Mouse (Mus musculus): Measurements from ENCODE around the gene Batf2. TPM values are rescaled to one million over a fixed set of nuclear protein-coding genes. Genes with fewer than 3 reads are reported as not detected.
A peak's percentile ranks its signal among the peaks of the same experiment; 100 is the strongest.

Gene Batf2
- total RNA-seq (2015): 1.1 and 1.4 TPM in 2 replicates
- total RNA-seq (2017): 0.48 and 0.49 TPM in 2 replicates

DNA sequence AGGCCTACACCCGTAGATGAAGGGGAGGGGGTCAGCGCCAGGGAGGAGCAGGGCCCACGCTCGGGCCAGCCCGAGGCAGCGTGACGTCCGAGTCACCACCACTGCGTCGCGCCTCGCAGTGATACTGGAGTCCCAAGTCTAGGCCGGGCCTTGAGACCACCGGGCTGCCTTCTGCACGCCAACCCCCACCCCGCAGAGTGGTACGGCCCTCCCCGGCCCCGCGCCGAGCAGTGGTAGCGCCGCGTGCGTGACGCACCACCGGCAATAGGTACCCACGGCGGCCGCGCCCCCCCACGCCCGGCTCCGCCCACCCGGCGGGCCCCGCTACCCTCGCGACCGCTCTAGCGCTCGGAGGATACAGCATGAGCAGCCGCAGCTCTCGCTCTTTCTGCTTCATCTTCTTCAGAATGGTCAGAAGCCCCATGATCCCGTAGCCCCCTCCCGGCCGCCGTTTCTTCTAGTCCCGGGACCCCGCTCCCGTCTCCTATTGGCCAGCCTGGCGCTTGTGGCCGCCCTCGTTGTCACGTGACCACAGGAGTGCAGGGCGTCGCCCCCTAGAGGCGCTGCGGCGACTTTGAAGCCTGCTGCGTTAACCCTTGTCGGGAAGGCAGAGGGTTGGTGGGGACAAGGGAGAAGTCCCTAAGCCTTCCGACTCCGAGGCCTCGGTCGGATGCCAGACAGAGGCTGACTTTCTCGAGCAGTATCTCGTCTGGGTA is at the start of gene Batf2:
Gene Batf2 (plus strand): TSS at position 306 of the 716 bp plus-strand sequence.
- peak; percentile 89 for ATAC-seq (ENCODE audit: poor library complexity, severe bottlenecking)

DNA sequence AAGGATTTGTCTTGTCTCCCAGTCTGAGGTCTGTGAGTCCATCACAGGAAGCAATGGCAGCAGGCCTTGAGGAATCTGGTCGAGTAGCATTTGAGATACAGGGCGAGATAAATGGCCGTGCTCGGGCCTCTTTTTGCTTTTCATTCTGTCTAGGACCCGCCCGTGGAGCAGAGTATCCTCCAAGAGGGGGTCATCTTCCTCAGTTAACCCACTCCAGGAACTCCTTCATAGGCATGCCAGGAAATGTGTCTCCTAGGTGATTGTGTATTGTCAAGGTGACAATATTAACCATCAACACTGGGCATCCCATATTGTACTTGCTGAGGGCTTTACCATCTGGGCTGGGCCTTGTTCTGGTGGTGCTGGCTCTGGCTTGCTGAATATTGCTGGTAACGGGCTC is 46.7 kb upstream of the Batf2 start, which contains the start of gene AC131692.1:
Gene AC131692.1 (plus strand): TSS at position 301 of the 400 bp plus-strand sequence.
- ATAC-seq (ENCODE audit: poor library complexity, severe bottlenecking): no peak

- ATAC-seq (ENCODE audit: poor library complexity, severe bottlenecking): peak; percentile 72
Measured at GRCm38 (mm10) chr19:6097847-6098246, 42.9 kb upstream of the Batf2 start.

- ATAC-seq (ENCODE audit: poor library complexity, severe bottlenecking): no peak
Measured at GRCm38 (mm10) chr19:6101186-6101585, 39.6 kb upstream of the Batf2 start.

DNA sequence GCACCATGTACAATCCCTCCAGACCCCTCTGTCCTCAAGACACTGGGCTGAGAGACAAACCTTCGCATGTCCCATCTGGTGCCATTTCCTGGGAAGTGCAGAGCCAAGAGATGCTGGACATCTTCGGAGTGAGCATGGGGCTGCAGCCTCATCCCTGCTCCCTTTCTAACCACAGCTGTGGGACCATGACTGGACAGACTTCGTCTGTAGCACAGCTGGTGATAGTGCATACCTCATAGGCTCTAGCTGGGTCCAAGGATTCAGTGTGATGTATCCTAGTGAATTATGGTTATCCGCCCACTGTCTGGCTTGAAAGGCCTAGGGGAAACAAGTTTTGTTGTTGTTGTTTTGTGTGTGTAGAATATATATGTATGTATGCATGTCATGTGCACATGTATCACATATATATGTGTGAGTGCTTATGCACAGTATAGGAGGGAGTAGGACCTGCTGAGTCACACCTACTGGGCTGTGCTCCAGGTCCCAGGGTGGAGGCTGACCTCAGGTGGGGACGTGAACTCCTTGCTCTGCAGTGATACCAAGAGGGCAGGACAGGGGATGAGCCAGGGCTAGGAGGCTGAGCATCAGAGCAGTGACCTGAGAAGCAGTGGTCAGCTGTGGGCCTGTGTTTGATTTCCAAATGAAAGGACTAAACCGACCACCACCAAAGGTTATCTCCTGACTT is 38.5 kb upstream of the Batf2 start:
- ATAC-seq (ENCODE audit: poor library complexity, severe bottlenecking): no peak

- ATAC-seq (ENCODE audit: poor library complexity, severe bottlenecking): 0 out of 2 replicates have a peak, but pooled peaks have one; percentile 38
Measured at GRCm38 (mm10) chr19:6104476-6104875, 36.3 kb upstream of the Batf2 start.

- ATAC-seq (ENCODE audit: poor library complexity, severe bottlenecking): no peak
Measured at GRCm38 (mm10) chr19:6105586-6105985, 35.2 kb upstream of the Batf2 start, which contains the start of gene Naaladl1. Gene Naaladl1, plus strand, starts transcription at chr19:6105782.

DNA sequence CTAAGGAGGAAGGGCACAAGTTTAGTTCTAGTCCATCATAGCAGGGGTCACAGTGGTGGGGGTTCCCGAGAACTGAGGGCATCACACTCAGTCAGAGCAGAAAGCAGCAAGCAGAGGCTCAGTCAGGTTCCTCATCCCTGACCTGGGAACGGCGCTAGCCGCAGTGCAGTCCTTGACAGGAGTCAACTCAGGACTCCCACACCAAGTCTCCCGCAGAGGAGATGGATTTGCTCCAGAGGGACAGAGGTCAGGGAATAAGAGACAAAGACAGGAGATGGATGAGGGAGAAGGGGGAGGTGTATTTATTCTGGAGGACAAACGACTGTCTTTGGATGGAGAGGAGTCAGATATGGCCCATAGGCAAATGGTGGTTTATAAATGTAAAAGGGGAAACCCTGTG is 27.7 kb upstream of the Batf2 start:
- ATAC-seq (ENCODE audit: poor library complexity, severe bottlenecking): no peak

DNA sequence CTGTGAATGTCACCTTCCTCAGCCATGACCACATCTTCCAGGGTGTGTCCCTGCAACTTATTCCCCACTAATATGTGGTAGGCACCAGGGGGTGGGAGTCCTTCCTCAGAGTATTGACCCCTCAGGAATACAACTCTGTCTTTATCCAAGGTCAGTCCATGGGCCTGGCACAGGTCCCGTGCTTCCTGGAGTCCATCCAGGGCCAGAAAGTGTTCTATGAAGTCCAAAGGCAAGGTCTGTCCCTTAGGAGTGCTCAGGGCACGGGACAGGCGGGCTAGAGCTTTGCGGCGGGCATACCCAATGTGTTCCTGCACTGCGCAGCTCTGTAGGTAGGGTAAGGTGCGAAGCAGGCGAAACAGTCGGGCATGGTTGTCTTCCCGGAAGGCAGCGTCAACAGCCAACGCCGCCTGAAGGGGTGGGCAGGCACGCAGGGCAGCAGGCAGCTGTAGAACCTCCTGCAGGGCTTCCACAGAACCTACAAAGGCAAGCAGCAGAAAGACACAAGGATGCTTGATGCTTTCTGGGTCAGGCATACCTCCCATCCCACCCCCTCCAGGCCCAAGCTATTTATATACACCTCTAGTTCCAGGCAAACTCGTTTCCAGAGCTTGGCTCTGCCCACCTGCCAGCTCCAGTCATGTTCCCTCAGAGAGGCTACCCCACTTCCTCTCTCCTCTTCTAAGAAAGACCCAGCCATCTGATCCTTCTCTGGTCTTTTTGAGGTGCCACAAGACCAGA is 24.5 kb upstream of the Batf2 start:
- ATAC-seq (ENCODE audit: poor library complexity, severe bottlenecking): no peak

DNA sequence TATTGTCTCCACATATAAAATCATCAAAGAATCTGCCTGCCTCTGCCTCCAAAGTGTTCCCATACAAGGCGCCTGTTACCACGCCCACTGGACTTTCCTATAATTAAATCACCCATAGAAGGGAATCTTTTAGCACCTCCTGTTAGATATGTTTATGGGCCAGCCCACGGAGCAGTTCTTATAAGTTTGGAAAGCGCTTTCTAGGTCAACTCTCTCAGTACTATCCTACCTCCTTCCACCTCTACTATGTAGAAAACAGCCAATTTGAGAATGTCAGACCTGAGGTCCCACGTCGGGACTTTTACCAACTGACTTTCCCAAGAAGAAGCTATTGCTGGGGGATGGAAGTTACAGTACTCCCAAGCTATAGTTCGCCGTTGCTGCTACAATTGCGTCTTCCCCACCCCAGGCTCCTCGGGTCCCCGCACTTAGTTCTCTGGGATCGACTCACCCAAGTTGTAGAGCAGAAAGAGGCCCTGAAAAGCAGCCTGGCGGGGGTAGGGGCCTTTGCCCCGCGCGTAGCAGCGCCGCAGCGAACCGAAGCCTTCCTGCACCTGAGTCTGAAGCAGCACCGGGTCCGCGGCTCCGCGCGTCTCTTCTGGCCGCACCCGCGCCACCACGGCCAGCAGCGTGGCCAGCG is 23.3 kb upstream of the Batf2 start:
- no peak for ATAC-seq (ENCODE audit: poor library complexity, severe bottlenecking)

DNA sequence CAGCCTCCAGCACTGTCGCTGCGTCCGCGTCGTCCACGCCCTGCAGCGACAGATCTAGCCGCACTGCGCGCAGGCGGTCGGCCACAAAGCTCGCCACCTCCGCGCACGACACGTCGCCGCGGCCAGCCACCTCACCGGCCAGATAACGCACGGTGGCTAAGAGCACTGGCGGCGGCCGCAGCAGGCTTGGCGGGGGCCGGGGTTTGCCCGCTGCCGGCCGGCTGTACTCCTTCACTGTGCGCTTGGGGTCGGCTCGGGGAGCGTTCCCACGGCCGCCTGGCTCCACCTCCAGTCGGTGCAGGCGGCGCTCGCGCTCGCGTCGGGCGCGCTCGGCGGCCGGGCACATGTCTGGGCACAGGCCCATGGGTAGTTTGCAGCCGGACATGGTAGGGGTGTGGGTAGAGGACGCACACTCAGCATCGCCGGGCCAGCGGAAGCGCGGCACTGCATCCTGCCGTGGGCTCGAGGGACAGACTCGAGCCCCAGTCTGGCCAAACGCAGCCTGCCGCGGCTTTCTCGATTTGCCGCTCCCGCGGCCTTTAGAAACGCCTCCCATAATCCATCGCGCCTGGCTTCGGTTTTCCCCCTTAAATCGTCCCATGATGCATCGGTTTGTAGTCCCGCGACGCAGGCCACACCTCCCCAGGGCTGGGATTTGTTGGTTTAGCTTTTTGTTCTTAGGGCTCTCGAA is 22.7 kb upstream of the Batf2 start, which contains the start of gene Sac3d1:
Gene Sac3d1 (minus strand): TSS at position 665 of the 691 bp plus-strand sequence.
- ATAC-seq (ENCODE audit: poor library complexity, severe bottlenecking): peak; percentile 92

DNA sequence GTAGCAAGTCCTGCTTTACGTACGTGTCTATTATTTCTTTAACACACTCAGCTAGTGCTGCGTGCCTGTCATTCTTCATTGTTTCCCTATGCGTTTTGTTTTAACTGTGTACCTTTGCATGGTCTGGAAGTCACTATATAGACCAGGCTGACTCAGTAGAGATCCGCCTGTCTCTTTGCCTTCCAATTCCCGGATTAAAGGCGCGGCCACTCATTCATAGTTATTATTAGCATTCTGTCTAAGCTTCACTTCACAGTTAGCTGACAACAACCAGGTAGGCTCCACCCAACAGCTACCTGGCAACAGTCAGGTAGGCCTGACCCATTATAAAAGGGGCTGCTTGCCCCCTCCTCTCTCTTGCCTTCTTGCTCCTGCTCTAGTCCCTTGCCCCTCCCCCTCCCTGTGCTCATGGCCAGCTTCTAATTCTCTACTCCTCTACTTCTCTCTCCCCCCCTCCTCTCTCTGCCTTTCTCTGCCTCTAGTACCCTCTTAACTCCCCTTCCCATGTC is 22.1 kb upstream of the Batf2 start:
- ATAC-seq (ENCODE audit: poor library complexity, severe bottlenecking): peak; percentile 4; the same call in 1 of the 2 replicates

DNA sequence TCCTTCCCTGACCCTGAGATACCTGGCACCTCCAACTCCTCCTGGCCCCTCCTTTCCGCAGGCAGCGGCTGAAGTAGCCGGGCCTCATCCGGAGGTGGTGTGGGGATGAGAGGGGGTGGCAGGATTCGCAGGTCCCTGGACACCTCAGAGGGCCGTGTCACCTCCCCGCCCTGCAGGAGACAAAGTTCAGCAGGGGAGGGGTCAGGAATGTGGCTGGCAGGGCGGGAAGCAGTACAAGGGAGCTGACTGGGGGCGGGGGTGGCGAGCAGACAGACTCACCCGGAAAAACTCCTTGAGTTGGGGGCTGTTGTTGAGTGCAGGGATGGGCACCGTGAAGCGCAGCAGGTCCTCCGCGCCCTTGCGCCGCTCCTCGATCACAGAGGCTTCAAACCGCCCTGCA is 19.0 kb upstream of the Batf2 start:
- no peak for ATAC-seq (ENCODE audit: poor library complexity, severe bottlenecking)

- ATAC-seq (ENCODE audit: poor library complexity, severe bottlenecking): no peak
Measured at GRCm38 (mm10) chr19:6123330-6123729, 17.5 kb upstream of the Batf2 start.

GRCm38 (mm10) chr19:6124898-6125297 is 15.9 kb upstream of the Batf2 start:
- ATAC-seq (ENCODE audit: poor library complexity, severe bottlenecking): no peak

GRCm38 (mm10) chr19:6126289-6126688 is 14.5 kb upstream of the Batf2 start:
- peak; percentile 22; the same call in 1 of the 2 replicates for ATAC-seq (ENCODE audit: poor library complexity, severe bottlenecking)

DNA sequence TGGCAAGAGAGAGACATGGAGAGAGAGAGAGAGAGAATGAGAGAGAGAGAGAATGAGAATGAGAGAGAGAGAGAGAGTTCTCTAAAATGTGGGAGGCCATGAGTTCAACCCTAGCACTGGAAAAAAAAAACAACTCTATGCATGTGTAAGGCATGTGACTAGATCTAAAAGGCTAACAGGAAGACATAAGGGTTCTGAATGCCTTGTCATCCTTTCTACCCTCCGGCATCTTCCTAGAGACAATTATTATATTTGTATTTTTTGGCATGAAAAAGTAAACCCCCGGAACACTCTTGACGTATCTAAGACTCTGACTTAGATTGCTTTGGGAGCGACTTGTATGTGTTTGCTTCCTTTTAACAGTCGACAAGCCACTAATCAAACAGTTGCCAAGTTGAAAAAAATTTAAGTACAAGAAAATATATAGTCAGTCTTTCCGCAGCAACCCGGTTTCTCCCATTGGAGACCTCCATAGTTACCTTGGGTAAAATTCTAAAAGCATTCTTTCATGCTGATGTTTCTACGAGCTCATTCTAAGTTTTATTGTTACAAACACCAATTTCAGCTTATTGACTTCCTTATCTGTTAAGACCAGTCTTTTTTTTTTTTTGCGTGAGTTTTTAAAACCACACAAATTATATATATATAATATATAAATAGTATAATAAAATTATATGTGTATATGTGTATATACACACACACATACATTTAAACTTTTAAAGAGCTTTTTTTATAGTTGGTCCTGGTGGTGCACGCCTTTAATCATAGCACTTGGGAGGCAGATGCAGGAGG is 13.8 kb upstream of the Batf2 start:
- no peak for ATAC-seq (ENCODE audit: poor library complexity, severe bottlenecking)

- peak; percentile 95 for ATAC-seq (ENCODE audit: poor library complexity, severe bottlenecking)
Measured at GRCm38 (mm10) chr19:6127760-6128341, 12.9 kb upstream of the Batf2 start, which contains the start of gene Snx15. Gene Snx15, minus strand, starts transcription at chr19:6128304.
